Mouse (Mus musculus) hindbrain, embryonic 14.5 days (tissue): ENCODE results near the gene Trim65. TPM values are rescaled to one million over a fixed set of nuclear protein-coding genes. Genes with fewer than 3 reads are reported as not detected.

Experiments used
- ATAC-seq: fragments of 200-750 bp; cut with Nextera tagmentation; 2 replicates; pipeline ENCODE4 v1.8.0; 2017; ENCODE audit warnings: moderate number of reproducible peaks, mild to moderate bottlenecking, moderate TSS enrichment, moderate library complexity; ENCODE audit not compliant: low FRiP score
- DNase-seq: peaks from one replicate; pipeline ENCODE4 v3.0.0-alpha.2; 2015; ENCODE audit warnings: low spot score
- H3K27ac ChIP-seq: fragments of 300-500 bp; sonication (generic); 2 replicates; pipeline ENCODE4 v1.5.1; 2014; ENCODE audit warnings: mild to moderate bottlenecking, moderate library complexity
- H3K27me3 ChIP-seq: fragments of 300-500 bp; sonication (generic); 2 replicates; pipeline ENCODE4 v1.6.1; 2014; ENCODE audit warnings: mild to moderate bottlenecking, low read length, mixed read lengths; ENCODE audit not compliant: control insufficient read depth, insufficient read depth
- H3K36me3 ChIP-seq: fragments of 300-500 bp; sonication (generic); replicated peaks from 2 replicates; pipeline ENCODE4 v1.6.1; 2014; ENCODE audit not compliant: control insufficient read depth, insufficient read depth
- H3K4me1 ChIP-seq: fragments of 300-500 bp; sonication (generic); replicated peaks from 2 replicates; pipeline ENCODE4 v1.6.1; 2014; ENCODE audit warnings: antibody characterized with exemption, low read length, mixed read lengths; ENCODE audit not compliant: control insufficient read depth, insufficient read depth
- H3K4me2 ChIP-seq: fragments of 300-500 bp; sonication (generic); replicated peaks from 2 replicates; pipeline ENCODE4 v1.6.1; 2014; ENCODE audit warnings: mild to moderate bottlenecking, moderate library complexity
- H3K4me3 ChIP-seq: fragments of 300-500 bp; sonication (generic); replicated peaks from 2 replicates; pipeline ENCODE4 v1.5.1; 2014; ENCODE audit warnings: mild to moderate bottlenecking, low read length
- H3K9ac ChIP-seq: fragments of 300-500 bp; sonication (generic); 2 replicates; pipeline ENCODE4 v1.6.1; 2014
- H3K9me3 ChIP-seq: fragments of 300-500 bp; sonication (generic); 2 replicates; pipeline ENCODE4 v1.6.1; 2016; ENCODE audit warnings: low read length; ENCODE audit not compliant: control insufficient read depth
- WGBS: fragments of 180-500 bp; shearing (Covaris S2); extraction: QIAGEN DNeasy Blood & Tissue Kit; methylation state at CpG from one replicate; pipeline ENCODE4 v1.1.7; 2014; 5-methylcytosine and 5-hydroxymethylcytosine counted together
- polyA plus RNA-seq: library from polyadenylated mRNA; unstranded; fragments of >200 nt; fragmentation: Nextera tagmentation; extraction: Ambion mirVana; gene quantifications from 2 replicates; pipeline ENCODE4 v1.2.1, GENCODE M21; 2014

Gene Trim65
- 2.7 and 2.9 TPM in 2 replicates for polyA plus RNA-seq

DNA sequence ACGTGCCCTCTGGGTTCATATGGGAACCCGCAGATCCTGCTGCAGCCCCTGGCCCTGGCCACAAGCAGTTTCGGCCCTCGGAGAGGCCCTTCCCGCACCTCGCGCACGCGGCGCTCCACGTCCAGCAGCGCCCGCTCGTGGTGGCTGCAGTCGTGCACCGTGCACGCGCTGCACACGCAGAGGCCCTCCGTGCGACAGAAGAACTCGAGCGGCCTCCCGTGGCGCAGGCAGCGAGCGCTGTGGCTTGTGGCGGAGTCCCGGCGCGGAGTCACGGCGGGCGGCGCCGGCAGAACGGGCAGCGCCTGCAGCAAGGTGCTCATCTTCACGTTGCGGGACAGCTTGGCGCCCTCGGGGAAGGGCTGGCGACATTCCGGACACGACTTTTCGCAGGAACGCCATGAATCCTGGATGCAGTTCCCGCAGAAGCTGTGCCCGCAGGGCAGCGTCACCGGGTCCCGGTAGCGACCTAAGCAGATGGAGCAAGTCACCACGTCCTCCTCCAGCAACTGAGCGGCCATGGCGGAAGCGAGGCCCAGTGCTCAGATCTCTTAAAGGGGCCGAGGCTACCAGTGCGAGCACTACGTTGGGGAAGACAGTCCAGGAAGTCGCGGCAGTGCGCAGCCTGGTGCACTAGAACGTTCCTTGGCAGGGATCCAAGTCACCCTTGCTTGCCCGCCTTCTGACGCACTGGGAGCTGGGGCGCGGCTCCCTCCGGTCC lies at the start of gene Trim65:
TSS of gene Trim65 (minus strand) at position 641 of the 718 bp plus-strand sequence.
- Histone ChIP-seq H3K27ac (peak within 1 kb of the TSS; percentile 95), H3K9ac (peak within 1 kb of the TSS; percentile 83), H3K36me3 (peaks cover 36% of the 10 kb centered on the region), H3K4me2 (peak within 1 kb of the TSS; percentile 84), H3K27me3 (no peaks in the 10 kb centered on the region), H3K4me1 (peaks cover 12% of the 10 kb centered on the region), H3K4me3 (peak within 1 kb of the TSS; percentile 61), H3K9me3 (no peaks in the 10 kb centered on the region)
- WGBS = 1% methylated on average over 69 of the region's 69 CpGs
- DNase-seq (peak; percentile 88), ATAC-seq (peak; percentile 87)

DNA sequence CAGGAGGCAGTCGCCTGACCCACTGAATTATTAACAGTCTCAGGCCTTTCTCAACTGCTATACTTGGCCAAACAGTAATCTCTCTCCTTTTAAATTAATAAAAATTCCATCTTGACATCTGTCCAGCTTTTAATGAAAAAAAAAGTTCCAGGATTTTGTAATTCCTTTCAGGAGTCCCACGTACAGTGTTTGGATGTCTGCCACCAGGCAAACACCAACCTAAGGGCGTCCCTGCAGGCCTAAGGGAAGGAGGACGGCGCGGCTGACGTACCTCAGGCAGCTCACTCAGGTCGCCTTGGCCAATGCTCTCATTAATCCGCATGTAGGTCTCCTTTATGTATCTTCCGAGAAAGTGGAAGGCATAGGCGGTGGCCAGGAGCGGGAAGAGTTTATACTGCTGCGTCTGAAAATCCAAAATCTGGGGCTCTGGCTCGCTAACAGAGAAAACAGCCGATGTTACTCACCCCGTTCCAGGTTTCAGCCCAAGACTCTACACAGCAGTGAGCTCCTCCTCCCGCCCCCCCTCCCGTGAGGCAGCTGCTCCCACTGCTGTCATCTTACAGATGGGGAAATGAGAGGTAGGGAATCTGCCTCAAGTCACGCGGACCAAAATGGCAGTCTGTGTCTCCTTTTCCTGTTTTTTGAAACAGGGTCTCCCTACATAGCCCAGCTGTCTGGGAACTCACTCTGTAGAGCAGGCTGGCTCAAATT lies 47.6 kb upstream of the Trim65 start:
- ATAC-seq (no peak), DNase-seq (no peak)
- H3K9me3 ChIP-seq = no peaks in the 10 kb centered on the region
- WGBS = 86% methylated on average over 20 of the region's 20 CpGs
- no peak overlapping the region for H3K4me2 ChIP-seq
- no peaks in the 10 kb centered on the region for H3K4me1 ChIP-seq
- H3K27me3 ChIP-seq = no peaks in the 10 kb centered on the region
- H3K9ac ChIP-seq = no peak overlapping the region
- H3K36me3 ChIP-seq = peaks cover 93% of the 10 kb centered on the region
- no peak overlapping the region for H3K4me3 ChIP-seq
- H3K27ac ChIP-seq = no peak overlapping the region

- H3K27me3 ChIP-seq = no peaks in the 10 kb centered on the region
- H3K9me3 ChIP-seq = no peaks in the 10 kb centered on the region
- H3K27ac ChIP-seq = no peak overlapping the region
- H3K36me3 ChIP-seq = peaks cover 96% of the 10 kb centered on the region
- no peak for DNase-seq
- H3K4me2 ChIP-seq = no peak overlapping the region
- 87% methylated on average over 7 of the region's 7 CpGs for whole genome bisulfite sequencing
- no peak for ATAC-seq
- no peak overlapping the region for H3K4me3 ChIP-seq
- H3K9ac ChIP-seq = no peak overlapping the region
- H3K4me1 ChIP-seq = no peaks in the 10 kb centered on the region
Measured at GRCm38 (mm10) chr11:116176010-116176409, 45.1 kb upstream of the Trim65 start.

GRCm38 (mm10) chr11:116174775-116175448 lies 44.0 kb upstream of the Trim65 start:
- Histone ChIP-seq H3K4me2 (no peak overlapping the region), H3K9ac (no peak overlapping the region), H3K4me3 (no peak overlapping the region), H3K9me3 (no peaks in the 10 kb centered on the region), H3K27ac (no peak overlapping the region), H3K36me3 (peaks cover 86% of the 10 kb centered on the region), H3K4me1 (no peaks in the 10 kb centered on the region), H3K27me3 (no peaks in the 10 kb centered on the region)
- WGBS = 91% methylated on average over 22 of the region's 22 CpGs
- no peak for DNase-seq
- no peak for ATAC-seq

DNA sequence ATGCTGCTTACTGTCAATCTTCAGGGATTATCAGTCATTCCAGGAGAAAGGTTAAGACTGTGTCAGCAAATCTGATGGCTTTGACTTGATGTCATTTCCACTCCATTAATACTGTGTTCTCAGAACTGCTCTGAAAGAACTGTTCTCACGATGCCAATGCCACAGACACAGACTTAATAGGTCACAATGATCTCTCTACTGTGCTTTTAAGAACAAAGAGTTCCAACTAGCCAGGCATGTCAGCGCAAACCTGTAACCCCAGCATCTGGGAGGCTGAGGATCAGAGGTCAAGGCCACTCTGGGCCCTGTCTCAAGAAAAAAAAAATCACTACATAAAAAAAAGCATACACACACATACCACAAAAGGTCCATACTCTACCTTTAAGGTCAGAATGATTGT lies 41.0 kb upstream of the Trim65 start:
- Histone ChIP-seq H3K4me1 (peaks cover 6% of the 10 kb centered on the region), H3K4me2 (no peak overlapping the region), H3K9ac (no peak overlapping the region), H3K9me3 (no peaks in the 10 kb centered on the region), H3K27me3 (no peaks in the 10 kb centered on the region), H3K4me3 (no peak overlapping the region), H3K27ac (no peak overlapping the region), H3K36me3 (peaks cover 58% of the 10 kb centered on the region)
- 82% methylated on average over 2 of the region's 2 CpGs for WGBS
- DNase-seq = no peak
- no peak for ATAC-seq

GRCm38 (mm10) chr11:116170003-116170800 lies 39.3 kb upstream of the Trim65 start:
- Histone ChIP-seq H3K27me3 (no peaks in the 10 kb centered on the region), H3K4me1 (peaks cover 13% of the 10 kb centered on the region), H3K9ac (no peak overlapping the region), H3K27ac (no peak overlapping the region), H3K9me3 (no peaks in the 10 kb centered on the region), H3K4me3 (no peak overlapping the region), H3K36me3 (peaks cover 55% of the 10 kb centered on the region), H3K4me2 (no peak overlapping the region)
- 87% methylated on average over 5 of the region's 5 CpGs for WGBS
- no peak for ATAC-seq
- DNase-seq = no peak

DNA sequence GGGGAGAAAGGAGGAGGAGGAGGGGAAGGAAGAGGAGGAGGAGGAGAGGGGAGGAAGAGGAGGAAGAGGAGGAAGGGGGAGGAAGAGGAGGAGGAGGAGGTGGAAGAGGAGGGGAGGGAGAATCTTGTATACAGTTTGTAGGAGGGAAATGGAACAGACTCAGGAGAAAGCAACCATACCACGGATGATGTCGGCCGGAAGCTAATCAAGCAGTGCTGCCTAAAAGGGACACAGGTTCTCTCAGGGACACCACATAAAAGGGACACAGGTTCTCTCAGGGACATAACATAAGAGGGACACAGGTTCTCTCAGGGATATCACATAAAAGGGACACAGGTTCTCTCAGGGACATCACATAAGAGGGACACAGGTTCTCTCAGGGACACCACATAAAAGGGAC lies 38.3 kb upstream of the Trim65 start:
- Histone ChIP-seq H3K4me3 (no peak overlapping the region), H3K9me3 (no peaks in the 10 kb centered on the region), H3K27ac (no peak overlapping the region), H3K27me3 (no peaks in the 10 kb centered on the region), H3K4me1 (peaks cover 13% of the 10 kb centered on the region), H3K9ac (no peak overlapping the region), H3K4me2 (no peak overlapping the region), H3K36me3 (peaks cover 55% of the 10 kb centered on the region)
- no peak for ATAC-seq
- DNase-seq = no peak
- WGBS = 89% methylated on average over 3 of the region's 3 CpGs

DNA sequence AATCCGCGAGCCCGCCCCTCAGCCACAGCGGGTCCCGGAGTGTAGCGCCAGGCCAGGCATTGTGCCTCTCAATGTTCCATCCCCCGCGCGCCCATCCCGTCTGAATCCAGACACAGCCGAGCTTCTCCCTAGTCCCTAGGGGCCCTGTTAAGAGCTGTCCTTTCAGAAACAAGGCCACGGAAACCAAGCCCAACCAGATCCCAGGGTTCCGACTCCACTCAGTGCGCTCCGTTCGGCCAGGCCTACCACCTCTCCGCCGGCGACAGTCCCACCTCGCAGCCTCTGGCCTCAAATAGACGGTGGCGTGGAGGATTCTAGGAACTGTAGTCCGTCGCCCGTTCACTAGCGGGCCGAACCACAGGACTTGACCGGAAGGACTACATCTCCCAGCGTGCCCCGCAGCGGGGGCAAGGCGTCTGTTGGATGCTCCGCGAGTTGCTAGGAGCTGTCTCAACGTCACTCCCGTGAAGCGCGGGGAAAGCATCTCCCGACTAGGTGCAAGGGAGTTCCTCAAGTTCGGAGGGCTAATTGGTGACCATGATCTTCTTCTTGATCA lies 37.0 kb upstream of the Trim65 start, which contains the start of gene Fbf1:
TSS of gene Fbf1 (minus strand) at position 283 of the 556 bp plus-strand sequence.
- H3K4me2 ChIP-seq = peak within 1 kb of the TSS; percentile 57
- H3K27ac ChIP-seq = peak within 1 kb of the TSS; percentile 93
- peak within 1 kb of the TSS; percentile 85 for H3K9ac ChIP-seq
- H3K9me3 ChIP-seq = no peaks in the 10 kb centered on the region
- no peaks in the 10 kb centered on the region for H3K27me3 ChIP-seq
- DNase-seq = peak; percentile 98
- peaks cover 49% of the 10 kb centered on the region for H3K36me3 ChIP-seq
- WGBS = under 1% methylated on average over 40 of the region's 40 CpGs
- H3K4me3 ChIP-seq = peak within 1 kb of the TSS; percentile 67
- ATAC-seq = peak; percentile 97
- peaks cover 13% of the 10 kb centered on the region for H3K4me1 ChIP-seq
